Mouse (Mus musculus): Measurements from ENCODE around the gene Epb41l5.

DNA sequence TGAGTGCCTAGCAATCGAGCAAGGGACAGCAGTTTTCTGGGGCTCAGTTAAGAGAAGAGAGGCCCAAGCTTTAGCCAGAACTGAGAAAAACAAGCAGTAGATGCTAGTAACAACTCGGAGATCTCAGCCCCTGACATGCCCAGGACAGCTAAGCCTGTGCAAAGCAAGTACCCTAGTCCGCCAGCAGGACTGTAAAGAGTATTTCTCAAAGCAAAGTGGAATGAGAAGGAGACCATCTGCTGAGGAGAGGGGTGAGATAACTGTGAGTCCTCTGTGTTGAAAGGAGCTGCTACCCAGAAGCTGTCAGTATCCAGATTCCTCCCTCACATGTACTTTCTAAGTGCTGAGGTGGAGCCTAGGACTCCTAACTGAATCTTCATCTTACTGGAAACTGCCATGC is 102.3 kb downstream of the Epb41l5 start:
- no peak for TF ChIP-seq CTCF (IDR thresholded peaks at IDR 0.05; ENCODE audit: low read depth)
- TF ChIP-seq EP300 (IDR thresholded peaks at IDR 0.05; ENCODE audit: low read depth), result no peak
